Mouse (Mus musculus) embryonic facial prominence, embryonic 10.5 days (tissue): ENCODE measurements around the gene Mob3b. TPM values are rescaled to one million over a fixed set of nuclear protein-coding genes. Genes with fewer than 3 reads are reported as not detected.

Source experiments
- DNase-seq: peaks from one replicate; pipeline ENCODE4 v3.0.0-alpha.2; 2017; ENCODE audit warnings: low spot score
- H3K27ac ChIP-seq: fragments of 300-500 bp; sonication (generic); replicated peaks from 2 replicates; pipeline ENCODE4 v1.5.1; 2016; ENCODE audit warnings: mild to moderate bottlenecking
- H3K27me3 ChIP-seq: fragments of 300-500 bp; sonication (generic); replicated peaks from 2 replicates; pipeline ENCODE4 v1.6.1; 2016; ENCODE audit warnings: low read depth, mild to moderate bottlenecking; ENCODE audit not compliant: poor library complexity, severe bottlenecking
- H3K36me3 ChIP-seq: fragments of 300-500 bp; sonication (generic); replicated peaks from 2 replicates; pipeline ENCODE4 v1.6.1; 2016; ENCODE audit warnings: mild to moderate bottlenecking, moderate library complexity
- H3K4me1 ChIP-seq: fragments of 300-500 bp; sonication (generic); 2 replicates; pipeline ENCODE4 v1.6.1; 2016
- H3K4me3 ChIP-seq: fragments of 300-500 bp; sonication (generic); 2 replicates; pipeline ENCODE4 v1.5.1; 2016; ENCODE audit warnings: mild to moderate bottlenecking, moderate library complexity
- H3K9me3 ChIP-seq: fragments of 300-500 bp; sonication (generic); 2 replicates; pipeline ENCODE4 v1.6.1; 2016; ENCODE audit warnings: mild to moderate bottlenecking
- WGBS: fragments of 180-500 bp; shearing (Covaris S2); methylation state at CpG from one replicate; pipeline ENCODE4 v1.1.7; 2016; 5-methylcytosine and 5-hydroxymethylcytosine counted together
- polyA plus RNA-seq: library from polyadenylated mRNA; unstranded; fragments of >200 nt; fragmentation: Nextera tagmentation; extraction: Ambion mirVana; gene quantifications from 2 replicates; pipeline ENCODE4 v1.2.1, GENCODE M21; 2016

Mob3b gene
- polyA plus RNA-seq, 1 experiment from 2014 or later = 14.0 TPM

- H3K27ac ChIP-seq = no peak overlapping the region
- 88% methylated on average over 5 of the region's 5 CpGs for WGBS
- no peak overlapping the region for H3K4me3 ChIP-seq
- H3K4me1 ChIP-seq = peaks cover 18% of the 10 kb centered on the region
- no peaks in the 10 kb centered on the region for H3K36me3 ChIP-seq
- no peaks in the 10 kb centered on the region for H3K27me3 ChIP-seq
- no peaks in the 10 kb centered on the region for H3K9me3 ChIP-seq
- DNase-seq = no peak
These were observed 152.1 kb downstream of the Mob3b start for GRCm38 (mm10) chr4:35005068-35005769.

GRCm38 (mm10) chr4:35004473-35004872 lies 152.8 kb downstream of the Mob3b start:
- H3K9me3 ChIP-seq = no peaks in the 10 kb centered on the region
- H3K27me3 ChIP-seq = no peaks in the 10 kb centered on the region
- 89% methylated on average over 8 of the region's 8 CpGs for WGBS
- no peaks in the 10 kb centered on the region for H3K36me3 ChIP-seq
- H3K4me1 ChIP-seq = peaks cover 18% of the 10 kb centered on the region
- H3K27ac ChIP-seq = no peak overlapping the region
- no peak overlapping the region for H3K4me3 ChIP-seq
- DNase-seq = no peak

GRCm38 (mm10) chr4:35003550-35004326 lies 153.5 kb downstream of the Mob3b start:
- 92% methylated on average over 8 of the region's 8 CpGs for WGBS
- no peak for DNase-seq
- H3K4me3 ChIP-seq = no peak overlapping the region
- H3K36me3 ChIP-seq = no peaks in the 10 kb centered on the region
- H3K4me1 ChIP-seq = peaks cover 18% of the 10 kb centered on the region
- no peaks in the 10 kb centered on the region for H3K27me3 ChIP-seq
- no peaks in the 10 kb centered on the region for H3K9me3 ChIP-seq
- H3K27ac ChIP-seq = no peak overlapping the region

GRCm38 (mm10) chr4:34996616-34997015 lies 160.7 kb downstream of the Mob3b start:
- no peak overlapping the region for H3K4me3 ChIP-seq
- H3K27me3 ChIP-seq = 0 out of 2 replicates have a peak, but pooled peaks cover 12% of the 10 kb centered on the region
- H3K9me3 ChIP-seq = no peaks in the 10 kb centered on the region
- WGBS = 84% methylated on average over 7 of the region's 7 CpGs
- peaks cover 27% of the 10 kb centered on the region for H3K4me1 ChIP-seq
- no peak overlapping the region for H3K27ac ChIP-seq
- H3K36me3 ChIP-seq = no peaks in the 10 kb centered on the region
- no peak for DNase-seq

- peak overlapping the region; percentile 36 for H3K4me3 ChIP-seq
- H3K27me3 ChIP-seq = 0 out of 2 replicates have a peak, but pooled peaks cover 12% of the 10 kb centered on the region
- H3K9me3 ChIP-seq = no peaks in the 10 kb centered on the region
- H3K4me1 ChIP-seq = peaks cover 34% of the 10 kb centered on the region
- no peak for DNase-seq
- peak overlapping the region; percentile 83 for H3K27ac ChIP-seq
- 33% methylated on average over 6 of the region's 6 CpGs for WGBS
- no peaks in the 10 kb centered on the region for H3K36me3 ChIP-seq
These were observed 163.7 kb downstream of the Mob3b start for GRCm38 (mm10) chr4:34993639-34993975.

- Histone ChIP-seq H3K27me3 (0 out of 2 replicates have a peak, but pooled peaks cover 12% of the 10 kb centered on the region), H3K36me3 (no peaks in the 10 kb centered on the region), H3K4me3 (peak overlapping the region; percentile 36), H3K9me3 (no peaks in the 10 kb centered on the region), H3K27ac (peak overlapping the region; percentile 83), H3K4me1 (peaks cover 34% of the 10 kb centered on the region)
- 34% methylated on average over 22 of the region's 22 CpGs for WGBS
- peak; percentile 78 for DNase-seq
These were observed 164.2 kb downstream of the Mob3b start for GRCm38 (mm10) chr4:34992866-34993638.

GRCm38 (mm10) chr4:34991891-34992865 lies 165.1 kb downstream of the Mob3b start:
- WGBS = 55% methylated on average over 22 of the region's 22 CpGs
- H3K27me3 ChIP-seq = 0 out of 2 replicates have a peak, but pooled peaks cover 12% of the 10 kb centered on the region
- DNase-seq = no peak
- no peak overlapping the region for H3K4me3 ChIP-seq
- no peaks in the 10 kb centered on the region for H3K36me3 ChIP-seq
- peaks cover 34% of the 10 kb centered on the region for H3K4me1 ChIP-seq
- H3K9me3 ChIP-seq = no peaks in the 10 kb centered on the region
- peak overlapping the region; percentile 83 for H3K27ac ChIP-seq

- Histone ChIP-seq H3K4me1 (peaks cover 43% of the 10 kb centered on the region), H3K36me3 (no peaks in the 10 kb centered on the region), H3K9me3 (no peaks in the 10 kb centered on the region), H3K27ac (no peak overlapping the region), H3K4me3 (no peak overlapping the region), H3K27me3 (0 out of 2 replicates have a peak, but pooled peaks cover 12% of the 10 kb centered on the region)
- DNase-seq = peak; percentile 27
- WGBS = 57% methylated on average over 10 of the region's 10 CpGs
These were observed 166.2 kb downstream of the Mob3b start for GRCm38 (mm10) chr4:34991116-34991515.

GRCm38 (mm10) chr4:34990659-34991058 lies 166.6 kb downstream of the Mob3b start:
- Histone ChIP-seq H3K4me3 (no peak overlapping the region), H3K27ac (no peak overlapping the region), H3K36me3 (no peaks in the 10 kb centered on the region), H3K27me3 (0 out of 2 replicates have a peak, but pooled peaks cover 12% of the 10 kb centered on the region), H3K4me1 (peaks cover 43% of the 10 kb centered on the region), H3K9me3 (no peaks in the 10 kb centered on the region)
- WGBS = 87% methylated on average over 9 of the region's 9 CpGs
- DNase-seq = no peak

GRCm38 (mm10) chr4:34987568-34987967 lies 169.7 kb downstream of the Mob3b start:
- H3K27me3 ChIP-seq = 0 out of 2 replicates have a peak, but pooled peaks cover 10% of the 10 kb centered on the region
- no peak overlapping the region for H3K27ac ChIP-seq
- H3K36me3 ChIP-seq = no peaks in the 10 kb centered on the region
- WGBS = 92% methylated on average over 4 of the region's 4 CpGs
- H3K9me3 ChIP-seq = no peaks in the 10 kb centered on the region
- H3K4me3 ChIP-seq = no peak overlapping the region
- DNase-seq = no peak
- peaks cover 26% of the 10 kb centered on the region for H3K4me1 ChIP-seq

- no peaks in the 10 kb centered on the region for H3K36me3 ChIP-seq
- no peak for DNase-seq
- 0 out of 2 replicates have a peak, but pooled peaks cover 5% of the 10 kb centered on the region for H3K27me3 ChIP-seq
- H3K9me3 ChIP-seq = no peaks in the 10 kb centered on the region
- H3K4me3 ChIP-seq = no peak overlapping the region
- peaks cover 21% of the 10 kb centered on the region for H3K4me1 ChIP-seq
- H3K27ac ChIP-seq = no peak overlapping the region
- WGBS = 90% methylated on average over 12 of the region's 12 CpGs
These were observed 170.2 kb downstream of the Mob3b start for GRCm38 (mm10) chr4:34987109-34987508.
